Mouse (Mus musculus) neural tube, embryonic 15.5 days (tissue): ENCODE results near the gene Ip6k3. TPM values are rescaled to one million over a fixed set of nuclear protein-coding genes. Genes with fewer than 3 reads are reported as not detected.

Experiments used
- polyA plus RNA-seq: library from polyadenylated mRNA; unstranded; fragments of >200 nt; fragmentation: Nextera tagmentation; extraction: Ambion mirVana; gene quantifications from 2 replicates; pipeline ENCODE4 v1.2.1, GENCODE M21; 2015

The Ip6k3 gene
- polyA plus RNA-seq, 1 experiment from 2014 or later, result 0.23 TPM

Other genes starting within 250 kb of the Ip6k3 start
- 27.5 and 30.5 TPM in 2 replicates for gene Phf1, start 234.7 kb downstream of the Ip6k3 start, polyA plus RNA-seq
- 141 and 152 TPM in 2 replicates for gene Cuta, start 228.2 kb downstream of the Ip6k3 start, polyA plus RNA-seq
- 3.7 and 3.8 TPM in 2 replicates for gene Syngap1, start 226.5 kb downstream of the Ip6k3 start, polyA plus RNA-seq
- gene Zbtb9, start 194.6 kb downstream of the Ip6k3 start, polyA plus RNA-seq, result 15.9 and 16.0 TPM in 2 replicates
- 4.5 TPM in 2 replicates for gene Bak1, start 138.8 kb downstream of the Ip6k3 start, polyA plus RNA-seq
- 0.82 and 2.9 TPM in 2 replicates for gene Itpr3, start 110.5 kb downstream of the Ip6k3 start, polyA plus RNA-seq
- gene Uqcc2, start 33.9 kb downstream of the Ip6k3 start, polyA plus RNA-seq, result 349 and 390 TPM in 2 replicates
- gene Lemd2, start 36.7 kb upstream of the Ip6k3 start, polyA plus RNA-seq, result 16.9 and 19.7 TPM in 2 replicates